Mouse (Mus musculus) brain, embryonic 14.5 days (tissue): ENCODE measurements around the gene Stxbp3.

ENCODE experiments used
- CTCF ChIP-seq: fragments of 200-500 bp; IDR thresholded peaks from 2 replicates; pipeline ENCODE4 v1.5.1; 2012; ENCODE audit warnings: inconsistent platforms, mild to moderate bottlenecking, moderate library complexity, borderline replicate concordance; ENCODE audit not compliant: insufficient read depth, insufficient read length; ENCODE audit errors: extremely low read depth
- POLR2A ChIP-seq: fragments of 200-500 bp; IDR thresholded peaks from 2 replicates; pipeline ENCODE4 v1.6.1; 2012; ENCODE audit warnings: mild to moderate bottlenecking, inconsistent platforms, borderline replicate concordance; ENCODE audit not compliant: poor library complexity, insufficient read depth, insufficient read length, severe bottlenecking; ENCODE audit errors: extremely low read depth

DNA sequence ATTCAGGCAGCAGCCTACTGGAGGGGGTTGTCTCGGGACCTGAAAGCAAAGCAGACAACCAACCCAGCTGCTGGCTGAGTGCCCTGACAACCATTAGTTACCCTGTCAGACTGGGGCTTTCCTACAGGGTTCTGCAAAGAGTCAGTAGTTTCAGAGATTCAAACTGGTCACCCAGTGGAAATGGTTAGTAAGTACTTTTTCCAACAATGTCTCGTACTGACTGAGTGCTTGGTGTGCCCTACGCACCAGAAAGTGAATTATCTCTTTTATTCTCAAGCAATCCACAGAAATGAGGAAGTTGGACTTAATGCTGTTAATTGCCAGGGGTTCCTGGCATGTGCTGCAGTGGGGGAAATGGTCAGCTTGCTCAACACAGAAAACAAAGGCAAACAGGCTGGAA is 10.2 kb upstream of the Stxbp3 start:
- TF ChIP-seq POLR2A, result no peak
- TF ChIP-seq CTCF, result no peak
